Mouse (Mus musculus) frontal cortex, adult (tissue): ENCODE data around the gene B4galt2.

Experiments
- ATAC-seq: cut with Nextera tagmentation; 2 replicates; pipeline ENCODE4 v1.9.2; 2017; ENCODE audit warnings: mild to moderate bottlenecking, moderate library complexity, mixed read lengths; ENCODE audit not compliant: low TSS enrichment

B4galt2 gene

GRCm38 (mm10) chr4:117870437-117870836 is 12.8 kb downstream of the B4galt2 start:
- no peak for ATAC-seq

DNA sequence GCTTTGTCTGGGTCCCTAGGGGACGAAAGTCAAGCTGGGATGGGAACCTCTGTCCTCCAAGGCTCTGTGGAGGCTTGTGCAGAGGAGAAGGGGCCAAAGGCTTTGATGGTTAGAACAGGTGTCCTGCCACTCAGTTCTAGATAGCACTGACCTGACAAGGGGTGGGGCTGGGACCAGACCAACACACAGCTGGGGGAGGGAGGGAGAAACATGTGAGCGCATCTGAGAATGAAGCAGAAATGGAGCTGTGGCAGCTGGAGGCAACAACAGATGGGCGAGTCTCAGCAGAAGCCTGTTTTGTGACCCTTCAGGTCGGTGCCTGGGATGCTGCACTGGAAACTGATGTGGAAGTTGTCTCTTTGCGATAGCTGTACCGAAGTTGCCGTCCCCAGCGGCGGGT is 14.0 kb downstream of the B4galt2 start:
- ATAC-seq = no peak

DNA sequence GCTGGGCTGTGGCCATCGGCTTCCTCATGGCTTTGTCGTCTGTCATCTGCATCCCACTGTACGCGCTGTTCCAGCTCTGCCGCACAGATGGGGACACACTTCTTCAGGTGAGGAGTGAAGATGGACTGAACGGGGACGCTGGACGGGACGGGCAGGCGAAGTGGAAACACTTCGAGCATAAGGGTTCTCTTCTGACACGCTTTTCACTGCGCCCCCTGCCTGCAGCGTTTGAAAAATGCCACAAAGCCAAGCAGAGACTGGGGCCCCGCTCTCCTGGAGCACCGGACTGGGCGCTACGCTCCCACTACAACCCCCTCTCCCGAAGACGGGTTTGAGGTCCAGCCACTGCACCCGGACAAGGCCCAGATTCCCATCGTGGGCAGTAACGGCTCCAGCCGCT is 15.5 kb downstream of the B4galt2 start:
- ATAC-seq = no peak

DNA sequence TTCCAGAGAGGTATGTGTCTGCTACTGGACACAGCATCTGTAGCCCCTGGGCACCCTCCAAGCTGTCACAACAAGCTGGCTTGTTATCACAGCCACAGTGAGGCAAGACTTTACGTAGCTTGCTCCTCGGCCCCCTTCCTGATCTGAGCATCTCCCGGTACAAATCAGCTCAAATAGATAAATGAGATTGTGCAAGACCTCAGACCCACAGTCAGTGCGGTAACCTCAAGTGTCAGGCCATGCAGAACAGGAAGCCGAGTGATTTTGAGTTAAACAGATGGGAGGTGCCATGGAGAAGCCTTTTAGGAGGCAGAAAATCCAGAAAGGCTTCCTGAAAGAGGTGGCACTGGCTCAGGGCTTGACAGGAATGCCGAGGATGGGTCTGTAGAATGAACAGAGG is 16.3 kb downstream of the B4galt2 start:
- no peak for ATAC-seq

GRCm38 (mm10) chr4:117866083-117866482 is 17.2 kb downstream of the B4galt2 start:
- ATAC-seq = no peak

DNA sequence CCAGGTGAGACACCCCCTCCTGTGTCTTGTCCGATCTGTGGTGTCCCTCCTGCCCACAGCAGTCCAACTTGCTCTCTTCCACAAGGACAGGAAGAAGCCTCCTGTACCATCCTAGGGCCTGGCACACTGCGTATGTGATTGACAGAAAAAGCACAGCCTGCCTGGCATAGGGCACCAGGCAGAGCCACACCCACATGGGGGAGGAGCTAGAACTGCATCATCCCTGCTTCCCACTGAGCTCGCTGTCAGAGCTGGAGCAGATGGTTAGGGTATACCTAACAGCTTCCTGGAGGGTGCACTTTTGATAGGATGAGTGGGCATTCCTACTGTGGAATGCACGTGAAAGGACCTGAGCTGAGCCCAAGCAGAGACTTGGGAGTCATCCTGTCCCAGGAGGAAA is 20.5 kb downstream of the B4galt2 start:
- ATAC-seq = peak; percentile 79

GRCm38 (mm10) chr4:117860570-117860969 is 22.7 kb downstream of the B4galt2 start:
- ATAC-seq = peak; percentile 36; the same call in 1 of the 2 replicates

DNA sequence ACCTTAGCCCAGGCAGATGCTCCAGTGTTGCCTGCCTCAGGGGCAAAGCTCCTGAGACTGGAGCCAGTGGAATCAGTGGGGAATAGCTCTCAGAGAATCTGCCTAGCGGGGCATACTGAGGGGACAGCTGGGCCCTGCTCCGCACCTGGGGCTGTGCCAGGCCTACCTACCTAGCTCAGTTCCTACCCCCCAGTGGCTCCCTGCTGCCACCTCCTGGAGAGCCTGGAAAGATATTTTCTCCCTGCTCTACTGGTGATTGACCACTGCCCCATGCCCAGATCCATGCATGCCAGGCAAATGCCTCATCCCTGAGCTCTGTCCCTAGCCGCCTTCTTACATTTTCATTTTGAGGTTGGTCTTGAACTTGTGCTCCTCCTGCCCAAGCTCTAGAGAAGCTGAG is 24.5 kb downstream of the B4galt2 start:
- ATAC-seq = peak; percentile 38

GRCm38 (mm10) chr4:117855146-117855545 is 28.1 kb downstream of the B4galt2 start:
- ATAC-seq = peak; percentile 30; the same call in 1 of the 2 replicates

DNA sequence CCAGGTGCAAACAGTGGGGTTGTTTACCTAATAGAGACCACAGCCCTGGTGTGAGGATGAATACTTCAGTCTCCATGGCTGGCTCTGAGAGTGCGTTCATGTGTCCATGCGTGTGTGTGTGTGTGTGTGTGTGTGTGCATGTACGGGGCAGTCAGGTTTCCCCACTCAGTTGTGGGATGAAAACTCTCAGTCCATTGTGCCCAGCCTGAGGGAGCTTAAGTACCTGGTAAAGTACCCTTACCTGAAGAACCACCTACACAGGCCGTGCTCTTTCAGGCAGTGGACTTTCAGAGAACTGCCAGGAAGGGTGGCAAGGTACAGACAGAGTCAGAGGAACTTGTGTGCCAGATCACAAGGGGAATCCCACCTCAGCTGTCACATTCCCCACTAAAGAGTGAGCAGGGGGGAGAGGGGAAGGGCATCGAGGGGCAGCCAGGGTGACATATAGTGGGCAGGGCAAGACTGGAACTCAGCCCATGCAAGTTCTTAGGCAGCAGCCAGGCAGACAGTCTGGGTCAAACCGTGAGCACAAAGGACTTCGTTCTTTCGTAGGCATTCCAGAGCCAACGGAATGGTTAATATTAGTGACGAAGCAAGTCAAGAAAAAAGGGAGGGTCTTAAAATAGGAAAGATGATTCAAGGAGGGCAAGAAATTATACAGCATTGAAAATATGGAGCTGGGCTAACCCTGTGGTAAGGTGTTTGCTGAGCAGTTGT is 31.0 kb downstream of the B4galt2 start:
- ATAC-seq = no peak

- ATAC-seq = no peak
Observed at GRCm38 (mm10) chr4:117850871-117851270, 32.4 kb downstream of the B4galt2 start.

DNA sequence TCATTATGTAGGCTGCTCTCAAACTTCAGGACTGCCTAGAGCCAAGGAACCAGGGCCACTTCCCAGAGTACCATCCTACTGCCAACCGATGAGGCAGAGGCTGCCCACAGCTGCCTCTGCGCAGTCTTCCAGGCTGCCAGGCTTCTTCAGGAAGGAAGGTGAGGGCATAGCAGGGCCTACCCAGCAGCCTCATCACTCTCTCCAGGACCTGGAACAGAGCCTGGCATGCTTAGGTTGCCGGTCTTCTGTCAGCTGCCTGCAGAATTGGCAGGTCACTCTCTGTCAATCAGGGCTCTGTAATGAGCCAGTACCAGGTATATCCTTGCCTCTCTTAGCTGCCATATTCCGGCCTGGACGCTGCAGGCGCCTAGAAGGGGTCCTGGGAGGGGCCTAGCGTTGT is 33.1 kb downstream of the B4galt2 start:
- ATAC-seq = no peak

GRCm38 (mm10) chr4:117849506-117849905 is 33.8 kb downstream of the B4galt2 start:
- no peak for ATAC-seq

DNA sequence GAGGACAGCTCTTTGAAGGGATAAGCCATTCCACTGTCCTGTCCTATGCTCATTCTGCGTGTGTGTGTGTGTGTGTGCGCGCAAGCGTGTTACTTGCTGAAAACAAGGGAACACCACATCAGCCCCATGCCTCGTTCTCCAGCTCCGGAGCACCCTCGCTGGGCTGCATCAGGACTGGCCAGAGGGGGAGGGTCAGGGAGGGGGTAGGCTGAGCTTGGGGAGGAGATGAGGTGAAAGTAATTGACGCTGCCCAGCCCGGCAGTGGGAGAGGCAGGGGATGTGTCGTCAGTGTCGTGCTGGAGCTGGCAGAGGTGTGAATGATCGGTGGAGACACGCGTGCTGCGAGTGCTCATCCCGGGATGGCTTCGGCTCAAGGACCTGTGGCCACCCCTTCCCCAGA is 34.2 kb downstream of the B4galt2 start:
- no peak for ATAC-seq

GRCm38 (mm10) chr4:117847011-117847410 is 36.3 kb downstream of the B4galt2 start:
- peak; percentile 50 for ATAC-seq

DNA sequence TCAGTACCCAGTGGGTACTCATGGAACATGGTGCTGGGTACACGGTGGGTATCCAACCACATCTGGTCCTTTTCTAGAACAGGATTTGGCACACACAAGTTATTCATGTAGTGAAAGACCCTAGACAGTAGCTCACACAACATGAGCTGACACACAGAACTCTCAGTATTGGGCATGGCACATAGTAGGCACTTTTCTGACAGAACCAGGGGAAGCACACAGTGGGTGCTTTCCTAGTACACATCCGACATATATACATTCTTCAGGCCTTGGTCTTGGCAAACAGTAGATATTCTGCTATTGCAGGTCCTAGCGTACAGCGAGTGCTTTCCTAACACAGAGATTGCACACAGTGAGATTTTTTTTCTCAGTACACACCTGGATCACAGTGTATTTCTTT is 37.0 kb downstream of the B4galt2 start:
- ATAC-seq = no peak

- no peak for ATAC-seq
Observed at GRCm38 (mm10) chr4:117845316-117845715, 38.0 kb downstream of the B4galt2 start.

- ATAC-seq = no peak
Observed at GRCm38 (mm10) chr4:117844467-117844866, 38.8 kb downstream of the B4galt2 start.

GRCm38 (mm10) chr4:117843101-117843500 is 40.2 kb downstream of the B4galt2 start:
- no peak for ATAC-seq

DNA sequence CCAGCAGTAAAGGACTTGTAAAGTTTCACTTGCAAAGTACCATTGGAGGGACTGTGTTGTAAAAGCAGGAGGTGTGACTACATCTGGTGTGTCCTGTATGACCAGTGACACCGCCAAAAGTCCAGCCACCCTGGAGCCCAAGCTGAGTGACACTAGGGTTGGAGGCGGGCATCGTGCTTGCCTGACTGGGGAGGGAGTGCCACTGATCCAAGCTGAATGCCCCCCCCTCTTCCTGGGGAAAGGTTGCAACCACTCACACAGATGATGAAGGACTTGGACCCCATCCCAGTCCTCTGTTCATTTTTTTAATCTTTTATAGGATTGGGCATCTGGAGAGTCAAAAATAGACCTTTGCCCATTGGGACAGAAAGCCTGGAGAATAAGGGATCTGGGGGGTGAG is 41.7 kb downstream of the B4galt2 start:
- ATAC-seq = no peak

- no peak for ATAC-seq
Observed at GRCm38 (mm10) chr4:117840821-117841220, 42.5 kb downstream of the B4galt2 start.

DNA sequence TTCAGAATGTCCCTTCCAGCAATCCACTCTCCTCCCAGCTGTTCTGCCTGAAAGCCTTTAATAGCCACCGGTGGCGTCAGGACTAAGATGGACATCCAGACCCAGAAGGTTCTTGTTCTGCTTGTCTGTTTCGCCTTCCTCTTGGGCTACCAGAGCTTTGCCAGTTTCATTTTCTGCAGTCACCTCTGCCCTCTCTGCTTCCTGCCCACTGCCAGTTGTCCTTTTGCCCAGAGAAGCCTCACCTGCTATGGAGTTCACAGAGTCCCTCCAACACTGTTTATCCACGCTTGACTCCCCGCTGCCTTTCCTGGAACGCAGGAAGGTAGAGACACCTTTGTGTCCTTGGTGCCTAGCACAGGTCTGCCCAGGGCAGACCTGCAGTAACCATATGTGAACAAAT is 43.9 kb downstream of the B4galt2 start:
- ATAC-seq = no peak

DNA sequence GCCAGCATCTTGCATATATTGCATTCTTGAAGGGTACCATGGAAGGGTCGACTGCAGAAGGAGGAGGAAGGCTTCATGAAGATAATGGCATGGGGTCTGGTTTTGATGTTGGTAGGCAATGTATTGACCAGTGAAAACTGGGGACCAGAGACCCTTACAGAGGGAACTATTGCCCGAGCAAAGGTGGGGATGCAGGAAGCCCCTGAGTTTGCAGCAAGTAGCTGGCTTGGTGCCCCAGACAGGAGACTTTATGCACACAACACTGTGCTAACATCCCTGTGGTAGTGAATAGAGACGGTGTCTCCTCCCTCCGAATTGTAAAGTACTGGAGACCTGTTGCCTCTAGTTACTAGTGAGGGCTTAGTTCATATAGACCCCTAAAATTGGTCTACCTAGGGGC is 46.0 kb downstream of the B4galt2 start:
- ATAC-seq = no peak

- peak; percentile 66 for ATAC-seq
Observed at GRCm38 (mm10) chr4:117836204-117836767, 47.0 kb downstream of the B4galt2 start.
